Mouse (Mus musculus): Measurements from ENCODE around the gene Olfr967. TPM values are rescaled to one million over a fixed set of nuclear protein-coding genes. Genes with fewer than 3 reads are reported as not detected.

Gene Olfr967
- not detected for polyA plus RNA-seq (2017; shearing (Covaris generic))

DNA sequence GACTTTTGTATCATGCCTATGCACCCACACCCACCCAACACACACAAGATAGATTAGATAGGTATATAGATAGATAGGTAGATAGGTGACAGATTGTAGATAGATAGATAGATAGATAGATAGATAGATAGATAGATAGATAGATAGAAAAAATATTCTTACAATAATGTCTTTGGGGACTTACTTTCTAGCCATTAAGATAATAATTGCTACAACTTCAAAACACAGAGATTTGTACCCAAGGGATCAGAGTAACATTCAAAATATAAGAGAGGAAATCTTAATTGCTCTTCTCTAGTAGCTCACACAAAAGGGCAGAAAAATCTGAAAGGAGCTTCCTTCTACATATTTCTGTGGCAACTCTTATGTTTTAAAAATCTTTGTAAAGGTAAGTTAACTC, at the start of gene Olfr967:
Gene Olfr967, plus strand, starts transcription at position 301 of the 400 bp plus-strand sequence.

DNA sequence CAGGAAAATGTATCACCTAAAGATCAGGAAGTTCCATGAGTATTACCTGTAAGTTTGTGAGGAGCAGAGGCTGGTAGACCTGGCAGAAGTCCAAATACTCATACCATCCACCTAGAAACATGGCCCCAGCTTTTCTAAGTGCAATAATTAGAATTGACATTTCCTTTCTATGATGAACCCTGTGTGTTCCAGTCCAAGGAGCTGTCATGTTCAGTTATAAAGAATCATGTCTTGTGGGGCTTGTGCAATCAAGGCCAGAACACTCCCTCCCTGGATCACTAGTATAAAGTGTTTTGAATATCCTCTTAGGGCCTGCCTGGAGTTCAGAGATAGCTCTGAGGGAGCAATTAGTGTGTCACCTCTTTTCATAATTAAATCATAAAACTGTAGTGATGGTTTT, 39.0 kb upstream of the Olfr967 start, which contains the start of gene Olfr149:
Gene Olfr149, minus strand, starts transcription at position 101 of the 400 bp plus-strand sequence.

DNA sequence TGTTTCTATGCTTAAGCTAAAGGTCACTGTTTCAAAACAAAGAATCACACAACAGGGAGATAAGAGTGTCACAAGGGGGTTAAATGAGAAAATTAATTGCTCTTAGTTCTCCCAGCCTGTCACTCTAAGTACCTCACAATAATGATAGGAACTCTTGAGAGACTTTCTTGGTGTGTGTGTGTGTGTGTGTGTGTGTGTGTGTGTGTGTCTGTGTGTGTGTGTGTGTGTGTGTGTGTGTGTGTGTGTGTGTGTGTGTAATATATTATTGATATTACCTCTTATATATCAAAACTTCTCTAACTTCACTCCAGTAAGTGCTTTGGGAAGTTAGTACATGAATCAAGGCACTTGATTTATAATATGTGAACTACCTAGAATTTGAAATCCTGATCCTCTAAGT, 35.0 kb upstream of the Olfr967 start, which contains the start of gene Olfr965:
Gene Olfr965, plus strand, starts transcription at position 301 of the 400 bp plus-strand sequence.

DNA sequence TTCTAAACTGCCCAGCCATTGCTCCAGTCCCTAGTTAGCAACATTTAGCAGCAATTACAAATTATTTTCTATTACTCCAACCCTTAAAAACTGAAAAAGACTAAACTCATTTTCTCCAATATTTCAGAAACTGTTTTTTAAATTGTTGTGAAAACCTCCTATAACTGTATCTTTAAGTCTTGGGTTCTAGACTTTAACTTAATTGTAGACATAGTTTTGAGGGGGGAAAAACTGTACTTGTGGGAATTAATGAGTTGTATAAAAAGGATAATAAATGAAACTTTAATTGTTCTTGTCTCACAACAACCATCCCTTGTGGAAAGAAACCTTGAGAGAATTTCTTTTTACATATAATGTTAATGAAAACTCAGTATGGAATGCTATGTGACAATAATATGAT, 15.4 kb upstream of the Olfr967 start, which contains the start of gene Olfr150:
Gene Olfr150, plus strand, starts transcription at position 301 of the 400 bp plus-strand sequence.

DNA sequence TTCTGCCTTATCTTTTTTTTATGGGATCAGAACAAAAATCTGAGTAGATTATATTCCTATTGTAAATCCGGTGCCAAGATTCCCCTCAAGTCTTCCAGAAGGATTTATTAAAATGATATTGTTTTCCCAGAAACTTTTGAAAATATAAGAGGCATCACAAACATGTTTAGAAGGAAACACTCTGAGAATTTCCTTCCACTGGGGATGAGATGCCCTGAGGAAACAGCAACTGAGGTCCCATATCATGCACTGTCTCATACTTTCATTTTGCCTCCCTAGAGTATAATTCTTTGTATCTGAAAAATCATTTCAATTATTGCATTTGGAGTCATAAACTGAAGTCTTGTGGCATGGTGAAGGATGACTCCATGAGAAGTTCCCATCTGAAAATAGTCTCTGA, 37.1 kb downstream of the Olfr967 start, which contains the start of gene Olfr968:
Gene Olfr968, minus strand, starts transcription at position 101 of the 400 bp plus-strand sequence.

DNA sequence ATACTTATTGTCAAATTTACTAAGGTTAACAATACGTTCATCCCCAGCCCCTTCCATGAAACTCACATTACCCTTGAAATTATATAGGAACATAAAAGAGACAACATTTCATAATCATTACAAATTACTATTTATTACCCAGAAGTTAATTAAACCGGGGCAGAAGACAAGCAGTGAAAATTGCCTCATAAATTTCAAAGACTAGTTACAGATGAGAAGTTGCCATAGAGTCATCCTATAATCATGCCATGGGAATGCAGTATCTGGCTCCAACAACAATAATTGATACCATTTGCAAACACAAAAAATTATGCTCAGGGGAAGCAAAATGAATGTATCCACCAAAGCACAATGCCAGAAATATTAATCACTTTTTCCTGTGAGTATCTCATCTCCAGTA, 44.5 kb downstream of the Olfr967 start, which contains the start of gene Olfr969:
Gene Olfr969, plus strand, starts transcription at position 388 of the 400 bp plus-strand sequence.

Other genes starting within 250 kb of the Olfr967 start
- gene Olfr957, start 230.4 kb upstream of the Olfr967 start, polyA plus RNA-seq (2017; shearing (Covaris generic)): not detected
- not detected for gene Olfr958, start 192.2 kb upstream of the Olfr967 start, polyA plus RNA-seq (2017; shearing (Covaris generic))
- gene Olfr959, start 170.7 kb upstream of the Olfr967 start, polyA plus RNA-seq (2017; shearing (Covaris generic)): not detected
- gene AW551984, start 141.8 kb upstream of the Olfr967 start, polyA plus RNA-seq (2017; shearing (Covaris generic)): 0.11 TPM
- 0.08 TPM for gene Olfr148, start 135.6 kb upstream of the Olfr967 start, polyA plus RNA-seq (2017; shearing (Covaris generic))
- not detected for gene Olfr960, start 124.9 kb upstream of the Olfr967 start, polyA plus RNA-seq (2017; shearing (Covaris generic))
- gene Olfr961, start 101.2 kb upstream of the Olfr967 start, polyA plus RNA-seq (2017; shearing (Covaris generic)): not detected
- gene Olfr963, start 79.0 kb upstream of the Olfr967 start, polyA plus RNA-seq (2017; shearing (Covaris generic)): not detected
- not detected for gene Olfr149, start 39.1 kb upstream of the Olfr967 start, polyA plus RNA-seq (2017; shearing (Covaris generic))
- not detected for gene Olfr965, start 34.9 kb upstream of the Olfr967 start, polyA plus RNA-seq (2017; shearing (Covaris generic))
- not detected for gene Olfr150, start 15.3 kb upstream of the Olfr967 start, polyA plus RNA-seq (2017; shearing (Covaris generic))
- gene Olfr968, start 37.0 kb downstream of the Olfr967 start, polyA plus RNA-seq (2017; shearing (Covaris generic)): 0.06 TPM
- gene Olfr969, start 44.7 kb downstream of the Olfr967 start, polyA plus RNA-seq (2017; shearing (Covaris generic)): not detected
- gene Olfr970, start 62.6 kb downstream of the Olfr967 start, polyA plus RNA-seq (2017; shearing (Covaris generic)): not detected
- gene Olfr971, start 90.6 kb downstream of the Olfr967 start, polyA plus RNA-seq (2017; shearing (Covaris generic)): not detected
- not detected for gene Olfr972, start 120.2 kb downstream of the Olfr967 start, polyA plus RNA-seq (2017; shearing (Covaris generic))
- not detected for gene Olfr229, start 161.1 kb downstream of the Olfr967 start, polyA plus RNA-seq (2017; shearing (Covaris generic))
- 0.10 TPM for gene Olfr974, start 191.3 kb downstream of the Olfr967 start, polyA plus RNA-seq (2017; shearing (Covaris generic))
- not detected for gene Olfr975, start 205.8 kb downstream of the Olfr967 start, polyA plus RNA-seq (2017; shearing (Covaris generic))
- not detected for gene Olfr976, start 214.9 kb downstream of the Olfr967 start, polyA plus RNA-seq (2017; shearing (Covaris generic))
- not detected for gene Olfr978, start 245.9 kb downstream of the Olfr967 start, polyA plus RNA-seq (2017; shearing (Covaris generic))

All from CD4-positive, CD25-positive, alpha-beta regulatory T cell (primary cell).